Mouse (Mus musculus): ENCODE data around the gene Kcnk4. TPM values are rescaled to one million over a fixed set of nuclear protein-coding genes. Genes with fewer than 3 reads are reported as not detected.

Kcnk4 gene
- polyA plus RNA-seq, 1 experiment from 2014 or later = 0.12 TPM

DNA sequence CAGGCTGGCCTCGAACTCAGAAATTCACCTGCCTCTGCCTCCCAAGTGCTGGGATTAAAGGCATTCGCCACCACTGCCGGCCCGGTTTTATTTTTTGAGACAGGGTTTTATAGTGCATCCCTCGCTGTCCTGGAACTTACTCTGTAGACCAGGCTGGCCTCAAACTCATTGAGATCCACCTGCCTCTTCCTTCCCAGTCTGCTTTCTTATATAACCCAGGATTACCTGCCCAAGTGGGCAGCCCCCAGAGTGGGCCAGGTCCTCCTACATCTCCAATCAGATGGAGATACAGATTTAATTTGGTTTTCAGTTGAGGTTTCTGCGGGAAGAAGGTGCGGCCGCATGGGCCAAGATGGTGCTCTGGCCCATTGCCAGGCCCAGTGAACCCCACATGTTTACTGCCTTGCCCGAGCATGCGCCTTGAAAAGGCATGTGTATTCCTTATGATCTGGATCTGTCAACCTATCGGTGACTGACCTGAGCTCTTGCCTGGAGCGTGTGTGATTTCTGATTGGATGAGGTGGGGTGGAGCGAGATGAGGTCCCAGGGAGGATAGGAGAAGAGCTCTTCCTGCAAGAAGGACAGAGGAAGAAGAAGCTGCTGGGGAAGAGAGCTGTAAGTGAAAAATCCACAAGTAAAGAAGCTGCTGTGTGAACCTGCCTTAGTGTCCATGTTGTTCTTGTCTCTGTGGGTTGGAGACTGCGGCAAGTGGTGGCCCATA is 40.4 kb downstream of the Kcnk4 start:
- WGBS = 95% methylated on average over 14 of the region's 14 CpGs
- Histone ChIP-seq H3K4me2 (replicated peaks; ENCODE audit: low read depth, low read length) (no peak overlapping the region), H3K9me3 (ENCODE audit: control insufficient read depth, low read length) (no peaks in the 10 kb centered on the region), H3K4me1 (ENCODE audit: control insufficient read depth, insufficient read depth, low read length) (no peaks in the 10 kb centered on the region), H3K4me3 (ENCODE audit: low read length) (no peak overlapping the region), H3K27me3 (ENCODE audit: control insufficient read depth, insufficient read depth, low read length) (no peaks in the 10 kb centered on the region; the same call in 1 of the 2 replicates), H3K36me3 (ENCODE audit: control insufficient read depth, insufficient read depth, low read length) (no peaks in the 10 kb centered on the region), H3K9ac (ENCODE audit: low read depth, low read length) (no peak overlapping the region), H3K27ac (ENCODE audit: low read depth, low read length) (no peak overlapping the region)
- no peak for ATAC-seq (ENCODE audit: low FRiP score, low TSS enrichment)

DNA sequence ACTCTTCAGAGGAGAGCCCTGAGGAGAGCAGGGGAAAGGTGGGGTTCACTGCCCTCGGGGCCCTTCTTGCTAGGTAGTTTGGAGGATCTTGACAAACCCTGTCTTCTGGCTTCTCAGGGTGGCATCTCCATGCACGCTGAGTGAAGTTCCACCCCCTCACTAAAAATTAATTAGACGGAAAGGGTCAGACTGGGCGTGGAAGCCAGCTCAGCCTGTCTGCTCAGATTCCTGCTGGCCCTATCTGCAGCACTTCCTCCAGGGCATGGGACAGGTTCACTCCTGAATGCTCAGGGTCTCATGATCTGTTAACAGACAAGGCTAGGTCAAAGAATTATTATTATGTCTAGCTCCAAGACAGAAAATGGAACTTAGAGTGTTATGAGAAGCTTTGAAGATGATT is 41.8 kb downstream of the Kcnk4 start:
- Histone ChIP-seq H3K4me2 (replicated peaks; ENCODE audit: low read depth, low read length) (no peak overlapping the region), H3K9me3 (ENCODE audit: control insufficient read depth, low read length) (no peaks in the 10 kb centered on the region), H3K4me3 (ENCODE audit: low read length) (no peak overlapping the region), H3K4me1 (ENCODE audit: control insufficient read depth, insufficient read depth, low read length) (no peaks in the 10 kb centered on the region), H3K27ac (ENCODE audit: low read depth, low read length) (no peak overlapping the region), H3K9ac (ENCODE audit: low read depth, low read length) (no peak overlapping the region), H3K27me3 (ENCODE audit: control insufficient read depth, insufficient read depth, low read length) (no peaks in the 10 kb centered on the region), H3K36me3 (ENCODE audit: control insufficient read depth, insufficient read depth, low read length) (no peaks in the 10 kb centered on the region)
- ATAC-seq (ENCODE audit: low FRiP score, low TSS enrichment) = no peak
- WGBS = 34% methylated on average over 4 of the region's 4 CpGs

- no peak overlapping the region for H3K4me3 ChIP-seq (ENCODE audit: low read length)
Measured at GRCm38 (mm10) chr19:6877965-6878364, 56.4 kb downstream of the Kcnk4 start.

DNA sequence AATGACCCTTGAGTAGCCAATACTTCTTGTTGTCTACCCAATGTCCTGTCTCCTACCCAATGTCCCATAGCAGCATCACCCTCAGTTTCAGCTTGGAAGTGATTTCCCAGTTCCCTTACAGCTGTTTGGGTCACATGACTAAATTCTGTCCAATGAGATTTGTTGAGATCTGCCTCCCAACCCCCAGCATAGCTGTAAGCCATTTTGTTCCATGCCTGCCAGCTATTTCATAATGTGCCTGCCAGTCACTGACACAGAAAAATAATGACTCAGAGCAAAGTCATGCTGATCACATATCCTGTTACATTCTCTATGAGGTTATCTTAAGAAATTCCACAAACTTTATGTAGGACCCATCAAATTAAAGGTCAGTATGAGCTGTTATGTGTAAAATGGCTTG is 57.5 kb downstream of the Kcnk4 start:
- no peak for ATAC-seq (ENCODE audit: low FRiP score, low TSS enrichment)
- H3K36me3 ChIP-seq (ENCODE audit: control insufficient read depth, insufficient read depth, low read length) = no peaks in the 10 kb centered on the region

More at GRCm38 (mm10) chr19:6877965-6878364, 56.4 kb downstream of the Kcnk4 start:
- H3K27me3 ChIP-seq (ENCODE audit: control insufficient read depth, insufficient read depth, low read length) = no peaks in the 10 kb centered on the region
- H3K27ac ChIP-seq (ENCODE audit: low read depth, low read length) = no peak overlapping the region
- H3K4me2 ChIP-seq (replicated peaks; ENCODE audit: low read depth, low read length) = no peak overlapping the region
- WGBS = 90% methylated on average over 4 of the region's 4 CpGs
- H3K4me1 ChIP-seq (ENCODE audit: control insufficient read depth, insufficient read depth, low read length) = no peaks in the 10 kb centered on the region
- ATAC-seq (ENCODE audit: low FRiP score, low TSS enrichment) = no peak
- H3K9ac ChIP-seq (ENCODE audit: low read depth, low read length) = no peak overlapping the region
- no peaks in the 10 kb centered on the region for H3K36me3 ChIP-seq (ENCODE audit: control insufficient read depth, insufficient read depth, low read length)
- H3K9me3 ChIP-seq (ENCODE audit: control insufficient read depth, low read length) = peaks cover 3% of the 10 kb centered on the region; the same call in 1 of the 2 replicates

DNA sequence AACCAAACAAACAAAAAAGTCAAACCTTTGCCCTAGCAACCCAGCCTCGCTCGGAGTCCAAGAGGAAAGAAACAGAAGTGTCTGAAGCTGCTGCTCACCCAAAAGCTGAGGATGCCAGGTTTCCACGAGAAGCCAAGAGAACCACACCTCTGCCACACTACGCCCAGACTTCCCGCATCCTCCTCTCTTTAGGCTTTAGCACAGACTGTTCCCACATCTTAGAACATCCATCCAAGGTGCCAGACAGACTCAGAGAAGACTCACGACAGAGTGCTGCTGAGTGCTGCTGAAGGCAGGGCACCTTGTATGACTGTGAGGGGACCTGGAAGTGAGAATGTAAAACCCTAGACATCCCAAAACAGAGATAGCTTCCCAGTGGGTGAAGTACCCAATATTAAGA is 58.5 kb downstream of the Kcnk4 start:
- peaks cover 3% of the 10 kb centered on the region; the same call in 1 of the 2 replicates for H3K9me3 ChIP-seq (ENCODE audit: control insufficient read depth, low read length)
- H3K4me2 ChIP-seq (replicated peaks; ENCODE audit: low read depth, low read length) = no peak overlapping the region
- ATAC-seq (ENCODE audit: low FRiP score, low TSS enrichment) = no peak
- H3K9ac ChIP-seq (ENCODE audit: low read depth, low read length) = no peak overlapping the region
- H3K36me3 ChIP-seq (ENCODE audit: control insufficient read depth, insufficient read depth, low read length) = no peaks in the 10 kb centered on the region
- H3K4me1 ChIP-seq (ENCODE audit: control insufficient read depth, insufficient read depth, low read length) = 0 out of 2 replicates have a peak, but pooled peaks cover 6% of the 10 kb centered on the region
- 87% methylated on average over 6 of the region's 6 CpGs for WGBS
- H3K4me3 ChIP-seq (ENCODE audit: low read length) = no peak overlapping the region
- H3K27ac ChIP-seq (ENCODE audit: low read depth, low read length) = no peak overlapping the region
- no peaks in the 10 kb centered on the region for H3K27me3 ChIP-seq (ENCODE audit: control insufficient read depth, insufficient read depth, low read length)

More for the DNA sequence above, 57.5 kb downstream of the Kcnk4 start:
- no peak overlapping the region for H3K27ac ChIP-seq (ENCODE audit: low read depth, low read length)
- 0 out of 2 replicates have a peak, but pooled peaks cover 3% of the 10 kb centered on the region for H3K4me1 ChIP-seq (ENCODE audit: control insufficient read depth, insufficient read depth, low read length)
- H3K27me3 ChIP-seq (ENCODE audit: control insufficient read depth, insufficient read depth, low read length) = no peaks in the 10 kb centered on the region
- H3K4me3 ChIP-seq (ENCODE audit: low read length) = no peak overlapping the region
- no peak overlapping the region for H3K9ac ChIP-seq (ENCODE audit: low read depth, low read length)
- H3K9me3 ChIP-seq (ENCODE audit: control insufficient read depth, low read length) = peaks cover 3% of the 10 kb centered on the region; the same call in 1 of the 2 replicates
- no peak overlapping the region for H3K4me2 ChIP-seq (replicated peaks; ENCODE audit: low read depth, low read length)

- H3K9me3 ChIP-seq (ENCODE audit: control insufficient read depth, low read length) = no peaks in the 10 kb centered on the region
- H3K36me3 ChIP-seq (ENCODE audit: control insufficient read depth, insufficient read depth, low read length) = no peaks in the 10 kb centered on the region
- H3K4me2 ChIP-seq (replicated peaks; ENCODE audit: low read depth, low read length) = no peak overlapping the region
- H3K4me3 ChIP-seq (ENCODE audit: low read length) = no peak overlapping the region
- 74% methylated on average over 1 of the region's 1 CpGs for WGBS
- H3K27ac ChIP-seq (ENCODE audit: low read depth, low read length) = no peak overlapping the region
- no peaks in the 10 kb centered on the region for H3K27me3 ChIP-seq (ENCODE audit: control insufficient read depth, insufficient read depth, low read length)
- no peak for ATAC-seq (ENCODE audit: low FRiP score, low TSS enrichment)
- H3K4me1 ChIP-seq (ENCODE audit: control insufficient read depth, insufficient read depth, low read length) = 0 out of 2 replicates have a peak, but pooled peaks cover 9% of the 10 kb centered on the region
- H3K9ac ChIP-seq (ENCODE audit: low read depth, low read length) = no peak overlapping the region
Measured at GRCm38 (mm10) chr19:6874257-6874656, 60.1 kb downstream of the Kcnk4 start.

Small RNA genes lying within 50 kb of the gene (microRNA-seq; reads per million reads assigned to microRNA genes)
- not detected for gene Mir6990

Other genes starting within 250 kb of the Kcnk4 start
- gene Rps6ka4, start 93.9 kb downstream of the Kcnk4 start, polyA plus RNA-seq (2014; fragmentation: Nextera tagmentation; extraction: Ambion mirVana) = 11.8 and 15.1 TPM in 2 replicates
- gene Ccdc88b, start 76.3 kb downstream of the Kcnk4 start, polyA plus RNA-seq (2014; fragmentation: Nextera tagmentation; extraction: Ambion mirVana) = 0.30 and 0.51 TPM in 2 replicates
- 164 and 181 TPM in 2 replicates for gene Trmt112, start 24.8 kb downstream of the Kcnk4 start, polyA plus RNA-seq (2014; fragmentation: Nextera tagmentation; extraction: Ambion mirVana)
- gene Prdx5, start 24.4 kb downstream of the Kcnk4 start, polyA plus RNA-seq (2014; fragmentation: Nextera tagmentation; extraction: Ambion mirVana) = 177 and 235 TPM in 2 replicates
- 5.2 and 9.0 TPM in 2 replicates for gene Esrra, start 12.7 kb downstream of the Kcnk4 start, polyA plus RNA-seq (2014; fragmentation: Nextera tagmentation; extraction: Ambion mirVana)
- gene Catsperz, start 9.1 kb downstream of the Kcnk4 start, polyA plus RNA-seq (2014; fragmentation: Nextera tagmentation; extraction: Ambion mirVana) = 2.1 and 3.8 TPM in 2 replicates
- 65.5 and 70.9 TPM in 2 replicates for gene Bad, start 7.3 kb upstream of the Kcnk4 start, polyA plus RNA-seq (2014; fragmentation: Nextera tagmentation; extraction: Ambion mirVana)
- gene Gpr137, start 8.0 kb upstream of the Kcnk4 start, polyA plus RNA-seq (2014; fragmentation: Nextera tagmentation; extraction: Ambion mirVana) = 23.3 and 27.4 TPM in 2 replicates
- 202 and 254 TPM in 2 replicates for gene Ppp1r14b, start 40.5 kb upstream of the Kcnk4 start, polyA plus RNA-seq (2014; fragmentation: Nextera tagmentation; extraction: Ambion mirVana)
- gene Plcb3, start 42.0 kb upstream of the Kcnk4 start, polyA plus RNA-seq (2014; fragmentation: Nextera tagmentation; extraction: Ambion mirVana) = 24.4 and 38.9 TPM in 2 replicates
- 89.7 and 118 TPM in 2 replicates for gene Fkbp2, start 46.0 kb upstream of the Kcnk4 start, polyA plus RNA-seq (2014; fragmentation: Nextera tagmentation; extraction: Ambion mirVana)
- 38.2 and 39.8 TPM in 2 replicates for gene Vegfb, start 53.1 kb upstream of the Kcnk4 start, polyA plus RNA-seq (2014; fragmentation: Nextera tagmentation; extraction: Ambion mirVana)
- 22.6 and 24.0 TPM in 2 replicates for gene Dnajc4, start 58.1 kb upstream of the Kcnk4 start, polyA plus RNA-seq (2014; fragmentation: Nextera tagmentation; extraction: Ambion mirVana)
- gene Nudt22, start 61.6 kb upstream of the Kcnk4 start, polyA plus RNA-seq (2014; fragmentation: Nextera tagmentation; extraction: Ambion mirVana) = 20.4 and 22.2 TPM in 2 replicates
- 9.7 and 12.1 TPM in 2 replicates for gene Trpt1, start 61.6 kb upstream of the Kcnk4 start, polyA plus RNA-seq (2014; fragmentation: Nextera tagmentation; extraction: Ambion mirVana)
- gene Fermt3, start 85.0 kb upstream of the Kcnk4 start, polyA plus RNA-seq (2014; fragmentation: Nextera tagmentation; extraction: Ambion mirVana) = 3.6 and 4.9 TPM in 2 replicates
- gene Stip1, start 105.5 kb upstream of the Kcnk4 start, polyA plus RNA-seq (2014; fragmentation: Nextera tagmentation; extraction: Ambion mirVana) = 223 and 304 TPM in 2 replicates
- gene Macrod1, start 122.3 kb upstream of the Kcnk4 start, polyA plus RNA-seq (2014; fragmentation: Nextera tagmentation; extraction: Ambion mirVana) = 9.9 and 10.7 TPM in 2 replicates
- 3.0 and 5.5 TPM in 2 replicates for gene Flrt1, start 171.2 kb upstream of the Kcnk4 start, polyA plus RNA-seq (2014; fragmentation: Nextera tagmentation; extraction: Ambion mirVana)